Mouse (Mus musculus): ENCODE measurements around the gene Fam189a2.

Gene Fam189a2

GRCm38 (mm10) chr19:23972881-23973649 is 57.8 kb downstream of the Fam189a2 start:
- DNase-seq (ENCODE audit: low read depth, low spot score), result no peak

- DNase-seq (ENCODE audit: low read depth, low spot score), result no peak
Observed at GRCm38 (mm10) chr19:23971391-23971790, 59.4 kb downstream of the Fam189a2 start.

GRCm38 (mm10) chr19:23970374-23970773 is 60.4 kb downstream of the Fam189a2 start:
- no peak for DNase-seq (ENCODE audit: low read depth, low spot score)

- DNase-seq (ENCODE audit: low read depth, low spot score), result no peak
Observed at GRCm38 (mm10) chr19:23968862-23969225, 62.0 kb downstream of the Fam189a2 start.

- no peak for DNase-seq (ENCODE audit: low read depth, low spot score)
Observed at GRCm38 (mm10) chr19:23968125-23968861, 62.5 kb downstream of the Fam189a2 start.

GRCm38 (mm10) chr19:23967156-23967555 is 63.7 kb downstream of the Fam189a2 start:
- DNase-seq (ENCODE audit: low read depth, low spot score), result no peak

GRCm38 (mm10) chr19:23966376-23966775 is 64.4 kb downstream of the Fam189a2 start:
- DNase-seq (ENCODE audit: low read depth, low spot score), result no peak

GRCm38 (mm10) chr19:23964401-23964910 is 66.4 kb downstream of the Fam189a2 start:
- no peak for DNase-seq (ENCODE audit: low read depth, low spot score)

GRCm38 (mm10) chr19:23961516-23961915 is 69.3 kb downstream of the Fam189a2 start:
- DNase-seq (ENCODE audit: low read depth, low spot score), result peak; percentile 50

GRCm38 (mm10) chr19:23960831-23961447 is 69.9 kb downstream of the Fam189a2 start:
- DNase-seq (ENCODE audit: low read depth, low spot score), result no peak

GRCm38 (mm10) chr19:23960275-23960674 is 70.5 kb downstream of the Fam189a2 start:
- no peak for DNase-seq (ENCODE audit: low read depth, low spot score)

- DNase-seq (ENCODE audit: low read depth, low spot score), result no peak
Observed at GRCm38 (mm10) chr19:23959870-23960269, 70.9 kb downstream of the Fam189a2 start.

GRCm38 (mm10) chr19:23958925-23959324 is 71.9 kb downstream of the Fam189a2 start:
- no peak for DNase-seq (ENCODE audit: low read depth, low spot score)

- DNase-seq (ENCODE audit: low read depth, low spot score), result no peak
Observed at GRCm38 (mm10) chr19:23957563-23957962, 73.3 kb downstream of the Fam189a2 start.

- DNase-seq (ENCODE audit: low read depth, low spot score), result no peak
Observed at GRCm38 (mm10) chr19:23956299-23956975, 74.4 kb downstream of the Fam189a2 start.

- DNase-seq (ENCODE audit: low read depth, low spot score), result no peak
Observed at GRCm38 (mm10) chr19:23955461-23955860, 75.4 kb downstream of the Fam189a2 start.

GRCm38 (mm10) chr19:23948301-23949000 is 82.4 kb downstream of the Fam189a2 start:
- DNase-seq (ENCODE audit: low read depth, low spot score), result no peak

GRCm38 (mm10) chr19:23947871-23948270 is 82.9 kb downstream of the Fam189a2 start:
- no peak for DNase-seq (ENCODE audit: low read depth, low spot score)

- DNase-seq (ENCODE audit: low read depth, low spot score), result no peak
Observed at GRCm38 (mm10) chr19:23946751-23947150, 84.1 kb downstream of the Fam189a2 start.

- no peak for DNase-seq (ENCODE audit: low read depth, low spot score)
Observed at GRCm38 (mm10) chr19:23946026-23946685, 84.7 kb downstream of the Fam189a2 start.

- DNase-seq (ENCODE audit: low read depth, low spot score), result no peak
Observed at GRCm38 (mm10) chr19:23942886-23943285, 87.9 kb downstream of the Fam189a2 start.

Data from CD4-positive, CD25-positive, alpha-beta regulatory T cell, adult 2 months (primary cell).